Mouse (Mus musculus) forebrain, postnatal 0 days (tissue): Measurements from ENCODE around the gene Rac2. TPM values are rescaled to one million over a fixed set of nuclear protein-coding genes. Genes with fewer than 3 reads are reported as not detected.

Experiments
- ATAC-seq: fragments of 200-750 bp; cut with Nextera tagmentation; 2 replicates; pipeline ENCODE4 v1.8.0; 2017; ENCODE audit warnings: mild to moderate bottlenecking, moderate library complexity
- DNase-seq: peaks from one replicate; pipeline ENCODE4 v3.0.0-alpha.2; 2015
- H3K27ac ChIP-seq: fragments of 300-500 bp; sonication (generic); 2 replicates; pipeline ENCODE4 v1.5.1; 2014; ENCODE audit warnings: low read depth, mild to moderate bottlenecking, antibody characterized with exemption, low read length, moderate library complexity, mixed read lengths
- H3K27me3 ChIP-seq: fragments of 300-500 bp; sonication (generic); 2 replicates; pipeline ENCODE4 v1.6.1; 2014; ENCODE audit warnings: mild to moderate bottlenecking, low read length, mixed read lengths; ENCODE audit not compliant: insufficient read depth
- H3K36me3 ChIP-seq: fragments of 300-500 bp; sonication (generic); 2 replicates; pipeline ENCODE4 v1.6.1; 2014; ENCODE audit warnings: mild to moderate bottlenecking, moderate library complexity; ENCODE audit not compliant: insufficient read depth
- H3K4me1 ChIP-seq: fragments of 300-500 bp; sonication (generic); 2 replicates; pipeline ENCODE4 v1.6.1; 2014; ENCODE audit warnings: antibody characterized with exemption; ENCODE audit not compliant: insufficient read depth
- H3K4me2 ChIP-seq: fragments of 300-500 bp; sonication (generic); 2 replicates; pipeline ENCODE4 v1.6.1; 2014; ENCODE audit warnings: low read depth, mild to moderate bottlenecking, moderate library complexity
- H3K4me3 ChIP-seq: fragments of 300-500 bp; sonication (generic); 2 replicates; pipeline ENCODE4 v1.5.1; 2014; ENCODE audit warnings: low read depth, low read length, mixed read lengths
- H3K9ac ChIP-seq: fragments of 300-500 bp; sonication (generic); 2 replicates; pipeline ENCODE4 v1.6.1; 2014; ENCODE audit warnings: mild to moderate bottlenecking
- H3K9me3 ChIP-seq: fragments of 300-500 bp; sonication (generic); 2 replicates; pipeline ENCODE4 v1.6.1; 2016; ENCODE audit warnings: low read length
- CTCF ChIP-seq: sonication (generic); IDR thresholded peaks from 2 replicates; pipeline ENCODE4 v1.5.1; 2016; ENCODE audit warnings: antibody characterized with exemption, control low read depth, low read depth
- WGBS: fragments of 180-500 bp; shearing (Covaris S2); extraction: QIAGEN DNeasy Blood & Tissue Kit; methylation state at CpG from one replicate; pipeline ENCODE4 v1.1.7; 2014; 5-methylcytosine and 5-hydroxymethylcytosine counted together
- polyA plus RNA-seq: library from polyadenylated mRNA; unstranded; fragments of >200 nt; fragmentation: Nextera tagmentation; extraction: Ambion mirVana; gene quantifications from 2 replicates; pipeline ENCODE4 v1.2.1, GENCODE M21; 2015
- total RNA-seq: library from RNA; depleted of rRNA; stranded (reverse); fragments of >200 nt; gene quantifications from 2 replicates; pipeline ENCODE4 v1.2.3, GENCODE M21; 2014

Gene Rac2
- total and polyA plus RNA-seq, 2 experiments from 2014 or later: 1.1 to 6.5 TPM

DNA sequence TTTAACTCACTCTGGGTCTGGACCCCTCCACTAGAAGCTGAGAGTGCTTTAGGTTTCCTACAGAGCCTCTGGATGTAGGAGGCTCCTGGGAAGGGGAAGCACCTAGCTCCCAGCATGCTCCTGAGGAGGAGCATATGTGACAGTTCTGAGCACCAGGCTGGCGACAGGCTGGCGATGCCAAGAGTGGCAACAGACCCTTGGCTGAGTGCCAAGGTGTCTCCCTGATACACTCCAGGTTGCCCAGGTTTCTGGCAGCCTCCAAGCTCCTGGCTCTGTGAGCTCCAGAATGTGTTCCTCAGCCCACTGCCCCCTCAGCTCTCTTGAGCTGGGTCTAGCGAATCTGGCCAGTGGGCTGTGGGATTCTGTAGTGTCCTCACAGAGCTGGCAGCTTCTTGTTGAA is 31.0 kb downstream of the Rac2 start:
- no peak for TF ChIP-seq CTCF
- H3K4me1 ChIP-seq: peaks cover 19% of the 10 kb centered on the region
- DNase-seq (peak; percentile 48), ATAC-seq (no peak; the same call in 1 of the 2 replicates)
- no peaks in the 10 kb centered on the region for H3K9me3 ChIP-seq
- no peaks in the 10 kb centered on the region for H3K27me3 ChIP-seq
- no peak overlapping the region for H3K4me3 ChIP-seq
- H3K4me2 ChIP-seq: no peak overlapping the region
- no peaks in the 10 kb centered on the region for H3K36me3 ChIP-seq
- WGBS: 27% methylated on average over 3 of the region's 3 CpGs
- no peak overlapping the region for H3K27ac ChIP-seq
- no peak overlapping the region for H3K9ac ChIP-seq

- 44% methylated on average over 3 of the region's 3 CpGs for WGBS
- no peak overlapping the region for H3K9ac ChIP-seq
Measured at GRCm38 (mm10) chr15:78541036-78541435, 31.5 kb downstream of the Rac2 start.

DNA sequence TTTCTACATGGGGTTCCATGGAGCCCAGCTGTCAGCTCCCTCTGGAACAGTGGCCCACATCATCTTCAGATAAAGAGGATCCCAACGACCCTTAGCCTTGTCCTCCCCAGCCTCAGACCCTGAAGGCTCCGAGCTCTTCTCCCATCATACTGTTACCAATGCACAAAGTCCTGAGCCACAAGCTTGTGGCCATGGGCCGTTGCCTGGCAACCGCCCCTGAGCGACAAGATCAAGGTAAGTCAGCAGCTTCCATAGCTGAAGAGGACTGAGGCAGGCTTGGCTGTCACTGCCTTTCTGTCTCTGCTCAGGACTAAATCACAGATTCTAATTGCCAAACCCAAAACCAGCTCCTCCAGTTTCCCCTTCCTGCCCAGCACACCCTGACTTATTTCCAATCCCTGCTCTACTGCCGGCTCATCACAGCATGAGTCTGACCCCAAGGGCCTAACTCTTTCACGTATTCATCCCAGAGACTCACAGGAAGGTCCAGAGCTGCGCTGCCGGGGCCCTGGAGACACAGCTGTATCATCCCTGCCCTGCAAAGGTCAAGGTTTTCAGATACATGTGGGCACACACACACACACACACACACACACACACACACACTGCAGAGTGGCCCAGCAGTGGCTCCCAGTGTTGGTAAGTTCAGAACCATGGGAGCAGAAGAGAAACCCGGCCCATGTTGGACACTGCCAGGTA is 36.7 kb downstream of the Rac2 start:
- Histone ChIP-seq H3K4me2 (no peak overlapping the region), H3K4me3 (no peak overlapping the region), H3K9ac (0 out of 2 replicates have a peak overlapping the region, but pooled peaks have one; percentile 3), H3K36me3 (no peaks in the 10 kb centered on the region), H3K4me1 (no peaks in the 10 kb centered on the region), H3K27me3 (no peaks in the 10 kb centered on the region), H3K9me3 (no peaks in the 10 kb centered on the region), H3K27ac (no peak overlapping the region)
- DNase-seq (no peak), ATAC-seq (no peak)
- WGBS: 48% methylated on average over 10 of the region's 10 CpGs
- TF ChIP-seq CTCF: no peak

More at GRCm38 (mm10) chr15:78541036-78541435, 31.5 kb downstream of the Rac2 start:
- DNase-seq: no peak
- no peak for TF ChIP-seq CTCF
- H3K27me3 ChIP-seq: no peaks in the 10 kb centered on the region
- H3K9me3 ChIP-seq: no peaks in the 10 kb centered on the region
- H3K36me3 ChIP-seq: no peaks in the 10 kb centered on the region
- H3K27ac ChIP-seq: no peak overlapping the region
- no peak overlapping the region for H3K4me2 ChIP-seq
- no peak for ATAC-seq
- H3K4me1 ChIP-seq: peaks cover 19% of the 10 kb centered on the region
- H3K4me3 ChIP-seq: no peak overlapping the region

DNA sequence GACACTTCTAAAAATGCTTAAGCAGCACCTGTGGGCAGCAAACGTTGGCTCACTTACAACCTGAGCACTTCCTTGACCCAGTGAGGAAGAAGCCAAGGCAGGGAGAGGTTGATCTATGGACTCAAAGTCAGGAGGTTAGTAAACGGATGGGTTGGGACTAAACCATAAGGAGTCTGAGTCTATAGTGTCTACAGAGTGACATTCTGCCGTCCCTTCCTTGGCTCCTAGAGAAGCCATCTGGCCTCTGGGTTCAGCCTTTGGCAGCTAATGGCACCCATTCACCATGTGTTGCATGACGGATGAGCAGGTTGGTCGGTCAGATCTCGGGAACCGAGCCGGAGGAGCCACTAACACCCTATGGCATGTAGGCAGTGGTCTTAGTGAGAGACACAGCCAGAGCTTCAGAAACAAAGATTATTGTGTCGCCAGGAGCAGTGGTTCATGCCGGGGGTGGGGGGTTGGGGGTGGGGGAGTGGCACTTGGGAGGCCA is 39.2 kb downstream of the Rac2 start:
- Histone ChIP-seq H3K4me1 (peaks cover 5% of the 10 kb centered on the region; the same call in 1 of the 2 replicates), H3K4me2 (no peak overlapping the region), H3K36me3 (no peaks in the 10 kb centered on the region), H3K9ac (no peak overlapping the region), H3K27ac (no peak overlapping the region), H3K4me3 (no peak overlapping the region), H3K9me3 (no peaks in the 10 kb centered on the region), H3K27me3 (no peaks in the 10 kb centered on the region)
- 66% methylated on average over 10 of the region's 10 CpGs for WGBS
- ATAC-seq (no peak), DNase-seq (no peak)
- TF ChIP-seq CTCF: no peak

- Histone ChIP-seq H3K27me3 (no peaks in the 10 kb centered on the region), H3K27ac (no peak overlapping the region), H3K4me3 (no peak overlapping the region), H3K4me1 (peaks cover 5% of the 10 kb centered on the region; the same call in 1 of the 2 replicates), H3K4me2 (0 out of 2 replicates have a peak overlapping the region, but pooled peaks have one; percentile 40), H3K9ac (no peak overlapping the region), H3K36me3 (no peaks in the 10 kb centered on the region), H3K9me3 (no peaks in the 10 kb centered on the region)
- ATAC-seq (no peak), DNase-seq (no peak)
- no peak for TF ChIP-seq CTCF
- WGBS: 77% methylated on average over 10 of the region's 10 CpGs
Measured at GRCm38 (mm10) chr15:78532566-78533345, 39.8 kb downstream of the Rac2 start.

- Histone ChIP-seq H3K4me2 (peak overlapping the region; percentile 40), H3K9me3 (no peaks in the 10 kb centered on the region), H3K36me3 (no peaks in the 10 kb centered on the region), H3K4me3 (peak overlapping the region; percentile 29), H3K4me1 (peaks cover 5% of the 10 kb centered on the region; the same call in 1 of the 2 replicates), H3K9ac (peak overlapping the region; percentile 52), H3K27ac (peak overlapping the region; percentile 51), H3K27me3 (no peaks in the 10 kb centered on the region)
- ATAC-seq: peak; percentile 92
- TF ChIP-seq CTCF: peak; percentile 96
- WGBS: under 1% methylated on average over 25 of the region's 25 CpGs
- DNase-seq: peak; percentile 99
Measured at GRCm38 (mm10) chr15:78531901-78532469, 40.6 kb downstream of the Rac2 start.
